23 mouse cellular contexts compared by ENCODE assay signal in genomic region chr9:55404256-55404655, GRCm38 (mm10).
DNase-seq lines count a peak whose midpoint lies in the region; ATAC-seq and TF ChIP-seq lines count a peak whose summit lies in the region.
"Had no signal": no experiment of that assay in that cellular context is flagged by ENCODE, and none has a peak within 500 bp of the region (broad histone marks: within the 10 kb centered on the region; RNA-seq: fewer than 3 reads in every experiment).

No protein-coding gene starts in this region.

- no peak overlapping the region for H3K4me2 ChIP-seq in lung, postnatal 0 days (replicated peaks; ENCODE audit: low read depth, low read length)
- no peak overlapping the region for H3K4me2 ChIP-seq in forebrain, embryonic 11.5 days (ENCODE audit: low read depth, low read length, severe bottlenecking)
- H3K4me2 ChIP-seq: embryonic facial prominence, embryonic 15.5 days; forebrain, embryonic 15.5 days; hindbrain, embryonic 13.5 days; intestine, embryonic 15.5 days had no signal

- no peak overlapping the region for H3K4me3 ChIP-seq in lung, postnatal 0 days (ENCODE audit: low read depth, low read length)
- no peak overlapping the region for H3K4me3 ChIP-seq in forebrain, embryonic 11.5 days (ENCODE audit: low read depth, low read length)
- H3K4me3 ChIP-seq: embryonic facial prominence, embryonic 15.5 days; erythroblast, embryonic 14.5 days; forebrain, embryonic 10.5 days; forebrain, embryonic 15.5 days; heart, embryonic 10.5 days; hindbrain, embryonic 13.5 days; intestine, embryonic 15.5 days had no signal

- no peak overlapping the region for H3K27ac ChIP-seq in lung, postnatal 0 days (ENCODE audit: low read length)
- no peak overlapping the region for H3K27ac ChIP-seq in forebrain, embryonic 11.5 days (ENCODE audit: low read depth, low read length)
- H3K27ac ChIP-seq: embryonic facial prominence, embryonic 15.5 days; forebrain, embryonic 10.5 days; forebrain, embryonic 15.5 days; heart, embryonic 10.5 days; hindbrain, embryonic 13.5 days; intestine, embryonic 15.5 days had no signal

- no peaks in the 10 kb centered on the region for H3K36me3 ChIP-seq in lung, postnatal 0 days (ENCODE audit: insufficient read depth, low read length)
- H3K36me3 ChIP-seq in forebrain, embryonic 11.5 days (ENCODE audit: control insufficient read depth, insufficient read depth, low read length), result no peaks in the 10 kb centered on the region
- H3K36me3 ChIP-seq: embryonic facial prominence, embryonic 15.5 days; forebrain, embryonic 10.5 days; forebrain, embryonic 15.5 days; heart, embryonic 10.5 days; intestine, embryonic 15.5 days had no signal

- no peak for TF ChIP-seq EP300 in lung, postnatal 0 days (IDR thresholded peaks at IDR 0.05)

- no peak for TF ChIP-seq CTCF in lung, postnatal 0 days (IDR thresholded peaks at IDR 0.05)

- WGBS in lung, postnatal 0 days, result 81% methylated on average over 4 of the region's 4 CpGs
- 90% methylated on average over 4 of the region's 4 CpGs for WGBS in forebrain, embryonic 11.5 days

- H3K27me3 ChIP-seq in lung, postnatal 0 days (replicated peaks; ENCODE audit: insufficient read depth, low read length), result no peaks in the 10 kb centered on the region
- no peaks in the 10 kb centered on the region for H3K27me3 ChIP-seq in forebrain, embryonic 11.5 days (ENCODE audit: control insufficient read depth, insufficient read depth, low read length)
- H3K27me3 ChIP-seq: embryonic facial prominence, embryonic 15.5 days; forebrain, embryonic 15.5 days; hindbrain, embryonic 13.5 days; intestine, embryonic 15.5 days had no signal

- no peaks in the 10 kb centered on the region for H3K9me3 ChIP-seq in lung, postnatal 0 days (ENCODE audit: low read length)
- no peaks in the 10 kb centered on the region for H3K9me3 ChIP-seq in forebrain, embryonic 11.5 days (ENCODE audit: control insufficient read depth, low read length)
- H3K9me3 ChIP-seq: embryonic facial prominence, embryonic 15.5 days; forebrain, embryonic 10.5 days; forebrain, embryonic 15.5 days; heart, embryonic 10.5 days; hindbrain, embryonic 13.5 days; intestine, embryonic 15.5 days had no signal

- peak; percentile 32; the same call in 1 of the 2 replicates for ATAC-seq in lung, postnatal 0 days
- ATAC-seq in forebrain, embryonic 11.5 days (replicated peaks; ENCODE audit: low FRiP score), result no peak
- ATAC-seq: CD4-positive, CD25-positive, alpha-beta regulatory T cell, adult 4 months; forebrain, embryonic 15.5 days; intestine, embryonic 15.5 days had no signal

- no peaks in the 10 kb centered on the region for H3K4me1 ChIP-seq in lung, postnatal 0 days (ENCODE audit: insufficient read depth, low read depth, low read length)
- no peaks in the 10 kb centered on the region for H3K4me1 ChIP-seq in forebrain, embryonic 11.5 days (replicated peaks; ENCODE audit: control insufficient read depth, insufficient read depth, low read length)
- H3K4me1 ChIP-seq: intestine, embryonic 15.5 days had no signal

- H3K9ac ChIP-seq in lung, postnatal 0 days (replicated peaks; ENCODE audit: low read depth), result no peak overlapping the region
- no peak overlapping the region for H3K9ac ChIP-seq in forebrain, embryonic 11.5 days (ENCODE audit: low read length)
- H3K9ac ChIP-seq: embryonic facial prominence, embryonic 15.5 days; forebrain, embryonic 15.5 days; hindbrain, embryonic 13.5 days; intestine, embryonic 15.5 days had no signal

- DNase-seq in adrenal gland, adult 2 months, result peak; percentile 52
- DNase-seq in adrenal gland, postnatal 4 days (ENCODE audit: low spot score in 2 of 2), result no peak
- peak; percentile 21 for DNase-seq in lung, postnatal 0 days (ENCODE audit: low spot score)
- DNase-seq in lung, postnatal 4 days, result no peak
- peak; percentile 12 for DNase-seq in lung, postnatal 14 days
- no peak for DNase-seq in kidney, adult 8-10 months
- no peak for DNase-seq in forebrain, embryonic 11.5 days (ENCODE audit: low spot score)
- DNase-seq: B cell, adult 2 months; cerebellum, adult 11-12 months; cerebellum, adult 9-10 months; embryo, embryonic 11 days; gastrocnemius, postnatal 36 days; heart, adult 11 months; heart, postnatal 10 days; heart, postnatal 4 days had no signal

Comparison
In these comparisons a context has a peak if more than half of its experiments do, and no peak if none do; other contexts are left out.
1. DNase-seq: peak in adrenal gland, adult 2 months (single experiment), lung, postnatal 0 days (single experiment) and lung, postnatal 14 days (single experiment); none in adrenal gland, postnatal 4 days (0 of 2), lung, postnatal 4 days (0 of 2), kidney, adult 8-10 months (0 of 2) and forebrain, embryonic 11.5 days (single experiment).